Mouse (Mus musculus): ENCODE measurements around the gene Zfr2.

- TF ChIP-seq CTCF (IDR thresholded peaks at IDR 0.05; ENCODE audit: low read depth, low read length) (no peak), TAL1 (conservative IDR thresholded peaks at IDR 0.05; ENCODE audit: low read depth, low read length) (no peak)
Measured at GRCm38 (mm10) chr10:81242021-81242420, 9.1 kb downstream of the Zfr2 start.
